Mouse (Mus musculus) liver, embryonic 11.5 days (tissue): Measurements from ENCODE around the gene Nepro. TPM values are rescaled to one million over a fixed set of nuclear protein-coding genes. Genes with fewer than 3 reads are reported as not detected.

Experiments
- polyA plus RNA-seq: library from polyadenylated mRNA; unstranded; fragments of >200 nt; fragmentation: Nextera tagmentation; extraction: Ambion mirVana; gene quantifications from 2 replicates; pipeline ENCODE4 v1.2.1, GENCODE M21; 2014

Gene Nepro
- polyA plus RNA-seq, 1 experiment from 2014 or later, result 10.1 TPM

Other genes starting within 250 kb of the Nepro start
- gene Boc, start 165.4 kb upstream of the Nepro start, polyA plus RNA-seq, result 3.6 and 4.7 TPM in 2 replicates
- 30.3 and 32.5 TPM in 2 replicates for gene Gtpbp8, start 22.1 kb downstream of the Nepro start, polyA plus RNA-seq
- gene Cd200r1, start 41.4 kb downstream of the Nepro start, polyA plus RNA-seq, result 5.9 and 6.1 TPM in 2 replicates
- 0.17 and 0.51 TPM in 2 replicates for gene Cd200r4, start 87.4 kb downstream of the Nepro start, polyA plus RNA-seq
- gene Cd200r2, start 142.8 kb downstream of the Nepro start, polyA plus RNA-seq, result not detected in 2 replicates
- gene Cd200r3, start 219.4 kb downstream of the Nepro start, polyA plus RNA-seq, result 0.58 and 0.64 TPM in 2 replicates